ENCODE assay signal across 8 mouse cellular contexts in genomic region chr16:31354341-31355329, GRCm38 (mm10). TPM values are rescaled to one million over a fixed set of nuclear protein-coding genes. Genes with fewer than 3 reads are reported as not detected.
DNase-seq lines count a peak whose midpoint lies in the region; ATAC-seq lines count a peak whose summit lies in the region.

No protein-coding gene starts in this region.

- no peak overlapping the region for H3K9ac ChIP-seq in liver, embryonic 11.5 days (ENCODE audit: low read depth, low read length)
- H3K9ac ChIP-seq in stomach, embryonic 15.5 days = no peak overlapping the region

- peaks cover 19% of the 10 kb centered on the region for H3K27me3 ChIP-seq in embryonic facial prominence, embryonic 10.5 days (replicated peaks; ENCODE audit: low read depth, poor library complexity, severe bottlenecking)
- no peaks in the 10 kb centered on the region for H3K27me3 ChIP-seq in liver, embryonic 11.5 days (replicated peaks; ENCODE audit: control insufficient read depth, insufficient read depth, low read length)
- no peaks in the 10 kb centered on the region for H3K27me3 ChIP-seq in stomach, embryonic 15.5 days (replicated peaks)

- H3K4me1 ChIP-seq in embryonic facial prominence, embryonic 10.5 days = peaks cover 18% of the 10 kb centered on the region
- peaks cover 14% of the 10 kb centered on the region for H3K4me1 ChIP-seq in liver, embryonic 11.5 days (replicated peaks; ENCODE audit: control insufficient read depth, insufficient read depth, low read length)
- H3K4me1 ChIP-seq in stomach, embryonic 15.5 days = peaks cover 7% of the 10 kb centered on the region; the same call in 1 of the 2 replicates

- no peaks in the 10 kb centered on the region for H3K36me3 ChIP-seq in embryonic facial prominence, embryonic 10.5 days (replicated peaks)
- no peaks in the 10 kb centered on the region for H3K36me3 ChIP-seq in liver, embryonic 11.5 days (ENCODE audit: control insufficient read depth, insufficient read depth, low read length)
- H3K36me3 ChIP-seq in stomach, embryonic 15.5 days = no peaks in the 10 kb centered on the region

- H3K4me2 ChIP-seq in liver, embryonic 11.5 days = no peak overlapping the region
- no peak overlapping the region for H3K4me2 ChIP-seq in stomach, embryonic 15.5 days

- no peak overlapping the region for H3K27ac ChIP-seq in embryonic facial prominence, embryonic 10.5 days (replicated peaks)
- H3K27ac ChIP-seq in liver, embryonic 11.5 days (ENCODE audit: low read depth, low read length) = no peak overlapping the region
- H3K27ac ChIP-seq in stomach, embryonic 15.5 days = no peak overlapping the region

- no peaks in the 10 kb centered on the region for H3K9me3 ChIP-seq in embryonic facial prominence, embryonic 10.5 days
- no peaks in the 10 kb centered on the region for H3K9me3 ChIP-seq in liver, embryonic 11.5 days (ENCODE audit: control insufficient read depth, low read length)
- no peaks in the 10 kb centered on the region for H3K9me3 ChIP-seq in stomach, embryonic 15.5 days

- no peak overlapping the region for H3K4me3 ChIP-seq in embryonic facial prominence, embryonic 10.5 days
- no peak overlapping the region for H3K4me3 ChIP-seq in liver, embryonic 11.5 days (ENCODE audit: low read depth, low read length)
- no peak overlapping the region for H3K4me3 ChIP-seq in stomach, embryonic 15.5 days (replicated peaks)

- 29% methylated on average over 17 of the region's 17 CpGs for WGBS in embryonic facial prominence, embryonic 10.5 days
- WGBS in liver, embryonic 11.5 days = 27% methylated on average over 17 of the region's 17 CpGs
- 21% methylated on average over 17 of the region's 17 CpGs for WGBS in stomach, embryonic 15.5 days

- peak; percentile 39; the same call in 1 of the 2 replicates for ATAC-seq in liver, embryonic 11.5 days (replicated peaks; ENCODE audit: low FRiP score)
- ATAC-seq in stomach, embryonic 15.5 days (ENCODE audit: insufficient read depth, low FRiP score, low read depth) = peak; percentile 57; the same call in 1 of the 2 replicates

- peak; percentile 76 for DNase-seq in 416B (ENCODE audit: low read depth)
- DNase-seq in adrenal gland, postnatal 14 days = peak; percentile 77
- peak; percentile 82 for DNase-seq in embryonic facial prominence, embryonic 10.5 days (ENCODE audit: low spot score)
- DNase-seq in heart, adult 8-10 months (ENCODE audit: low spot score) = peak; percentile 61
- DNase-seq in kidney, adult 8-10 months = peak; percentile 34 to 73
- DNase-seq in liver, embryonic 11.5 days (ENCODE audit: low spot score) = peak; percentile 69
- peak; percentile 90 for DNase-seq in naive thymus-derived CD4-positive, alpha-beta T cell, adult 2 months (ENCODE audit: low read depth)

RNA-seq across cellular contexts. Expression of gene Apod, which starts 40.0 kb away (rescaled TPM):
- total RNA-seq in adrenal gland, postnatal 14 days (2021) = 5.8 and 10.8 TPM in 2 replicates
- 5.0 and 6.1 TPM in 2 replicates for polyA plus RNA-seq in embryonic facial prominence, embryonic 10.5 days (2016; fragmentation: Nextera tagmentation; extraction: Ambion mirVana)
- 1 to 10 TPM; 3.6 to 6.1 (median 4.9) TPM for total RNA-seq in heart, adult 8-10 months (2022)
- 0.51 TPM in 1 of 2 replicates, not detected in the other for polyA plus RNA-seq in liver, embryonic 11.5 days (2014; fragmentation: Nextera tagmentation; extraction: Ambion mirVana)
- polyA plus RNA-seq in stomach, embryonic 15.5 days (2015; fragmentation: Nextera tagmentation; extraction: Ambion mirVana) = 0.50 and 0.66 TPM in 2 replicates
